Mouse (Mus musculus): Measurements from ENCODE around the gene Trak1. TPM values are rescaled to one million over a fixed set of nuclear protein-coding genes. Genes with fewer than 3 reads are reported as not detected.

Gene Trak1
- 27.1 and 29.2 TPM in 2 replicates for polyA plus RNA-seq (2015; fragmentation: Nextera tagmentation; extraction: Ambion mirVana)

- peak within 1 kb of the TSS; percentile 99 for H3K4me2 ChIP-seq (ENCODE audit: low read depth, low read length)
- WGBS = under 1% methylated on average over 60 of the region's 116 CpGs
- no peaks in the 10 kb centered on the region for H3K9me3 ChIP-seq (ENCODE audit: control insufficient read depth, low read length)
- H3K4me3 ChIP-seq (ENCODE audit: low read length) = peak within 1 kb of the TSS; percentile 90
- peak within 1 kb of the TSS; percentile 93 for H3K9ac ChIP-seq (ENCODE audit: low read length)
- no peaks in the 10 kb centered on the region for H3K36me3 ChIP-seq (ENCODE audit: control insufficient read depth, insufficient read depth, low read length)
- H3K4me1 ChIP-seq (replicated peaks; ENCODE audit: control insufficient read depth, insufficient read depth, low read length) = peaks cover 37% of the 10 kb centered on the region
- no peaks in the 10 kb centered on the region for H3K27me3 ChIP-seq (ENCODE audit: control insufficient read depth, insufficient read depth, low read depth, low read length)
- ATAC-seq (ENCODE audit: low read depth) = peak; percentile 92
- H3K27ac ChIP-seq (ENCODE audit: low read length) = peak within 1 kb of the TSS; percentile 63
Measured at GRCm38 (mm10) chr9:121297171-121298064, at the start of gene Trak1. Gene Trak1, plus strand, starts transcription at chr9:121297502.

GRCm38 (mm10) chr9:121247956-121248775 lies 49.1 kb upstream of the Trak1 start:
- no peaks in the 10 kb centered on the region for H3K36me3 ChIP-seq (ENCODE audit: control insufficient read depth, insufficient read depth, low read length)
- ATAC-seq (ENCODE audit: low read depth) = peak; percentile 54; the same call in 1 of the 2 replicates
- H3K27ac ChIP-seq (ENCODE audit: low read length) = no peak overlapping the region
- H3K9me3 ChIP-seq (ENCODE audit: control insufficient read depth, low read length) = no peaks in the 10 kb centered on the region
- 57% methylated on average over 12 of the region's 12 CpGs for WGBS
- no peak overlapping the region for H3K4me3 ChIP-seq (ENCODE audit: low read length)
- no peak overlapping the region for H3K9ac ChIP-seq (ENCODE audit: low read length)
- no peak overlapping the region for H3K4me2 ChIP-seq (ENCODE audit: low read depth, low read length)
- H3K4me1 ChIP-seq (replicated peaks; ENCODE audit: control insufficient read depth, insufficient read depth, low read length) = no peaks in the 10 kb centered on the region
- no peaks in the 10 kb centered on the region for H3K27me3 ChIP-seq (ENCODE audit: control insufficient read depth, insufficient read depth, low read depth, low read length)

- WGBS = 40% methylated on average over 14 of the region's 14 CpGs
- no peak for ATAC-seq (ENCODE audit: low read depth)
- H3K4me2 ChIP-seq (ENCODE audit: low read depth, low read length) = no peak overlapping the region
- no peak overlapping the region for H3K27ac ChIP-seq (ENCODE audit: low read length)
- no peak overlapping the region for H3K9ac ChIP-seq (ENCODE audit: low read length)
- no peaks in the 10 kb centered on the region for H3K27me3 ChIP-seq (ENCODE audit: control insufficient read depth, insufficient read depth, low read depth, low read length)
- no peak overlapping the region for H3K4me3 ChIP-seq (ENCODE audit: low read length)
- no peaks in the 10 kb centered on the region for H3K4me1 ChIP-seq (replicated peaks; ENCODE audit: control insufficient read depth, insufficient read depth, low read length)
- H3K36me3 ChIP-seq (ENCODE audit: control insufficient read depth, insufficient read depth, low read length) = no peaks in the 10 kb centered on the region
- no peaks in the 10 kb centered on the region for H3K9me3 ChIP-seq (ENCODE audit: control insufficient read depth, low read length)
Measured at GRCm38 (mm10) chr9:121249805-121250204, 47.5 kb upstream of the Trak1 start.

GRCm38 (mm10) chr9:121250854-121251253 lies 46.4 kb upstream of the Trak1 start:
- H3K9me3 ChIP-seq (ENCODE audit: control insufficient read depth, low read length) = no peaks in the 10 kb centered on the region
- WGBS = 87% methylated on average over 11 of the region's 11 CpGs
- no peak overlapping the region for H3K9ac ChIP-seq (ENCODE audit: low read length)

GRCm38 (mm10) chr9:121253983-121254382 lies 43.3 kb upstream of the Trak1 start:
- Histone ChIP-seq H3K4me1 (replicated peaks; ENCODE audit: control insufficient read depth, insufficient read depth, low read length) (no peaks in the 10 kb centered on the region), H3K9ac (ENCODE audit: low read length) (no peak overlapping the region), H3K4me2 (ENCODE audit: low read depth, low read length) (no peak overlapping the region), H3K27me3 (ENCODE audit: control insufficient read depth, insufficient read depth, low read depth, low read length) (no peaks in the 10 kb centered on the region), H3K9me3 (ENCODE audit: control insufficient read depth, low read length) (no peaks in the 10 kb centered on the region), H3K27ac (ENCODE audit: low read length) (no peak overlapping the region), H3K4me3 (ENCODE audit: low read length) (no peak overlapping the region), H3K36me3 (ENCODE audit: control insufficient read depth, insufficient read depth, low read length) (no peaks in the 10 kb centered on the region)
- 67% methylated on average over 2 of the region's 2 CpGs for WGBS
- ATAC-seq (ENCODE audit: low read depth) = no peak

More at GRCm38 (mm10) chr9:121250854-121251253, 46.4 kb upstream of the Trak1 start:
- H3K36me3 ChIP-seq (ENCODE audit: control insufficient read depth, insufficient read depth, low read length) = no peaks in the 10 kb centered on the region
- no peak overlapping the region for H3K27ac ChIP-seq (ENCODE audit: low read length)
- H3K4me3 ChIP-seq (ENCODE audit: low read length) = no peak overlapping the region
- no peak for ATAC-seq (ENCODE audit: low read depth)
- H3K4me1 ChIP-seq (replicated peaks; ENCODE audit: control insufficient read depth, insufficient read depth, low read length) = no peaks in the 10 kb centered on the region
- H3K4me2 ChIP-seq (ENCODE audit: low read depth, low read length) = no peak overlapping the region
- H3K27me3 ChIP-seq (ENCODE audit: control insufficient read depth, insufficient read depth, low read depth, low read length) = no peaks in the 10 kb centered on the region

GRCm38 (mm10) chr9:121254761-121255160 lies 42.5 kb upstream of the Trak1 start:
- Histone ChIP-seq H3K4me3 (ENCODE audit: low read length) (no peak overlapping the region), H3K27ac (ENCODE audit: low read length) (no peak overlapping the region), H3K9ac (ENCODE audit: low read length) (no peak overlapping the region), H3K36me3 (ENCODE audit: control insufficient read depth, insufficient read depth, low read length) (no peaks in the 10 kb centered on the region), H3K4me2 (ENCODE audit: low read depth, low read length) (no peak overlapping the region), H3K4me1 (replicated peaks; ENCODE audit: control insufficient read depth, insufficient read depth, low read length) (no peaks in the 10 kb centered on the region), H3K27me3 (ENCODE audit: control insufficient read depth, insufficient read depth, low read depth, low read length) (no peaks in the 10 kb centered on the region), H3K9me3 (ENCODE audit: control insufficient read depth, low read length) (no peaks in the 10 kb centered on the region)
- 94% methylated on average over 13 of the region's 13 CpGs for WGBS
- no peak for ATAC-seq (ENCODE audit: low read depth)

- no peak for ATAC-seq (ENCODE audit: low read depth)
- H3K4me1 ChIP-seq (replicated peaks; ENCODE audit: control insufficient read depth, insufficient read depth, low read length) = no peaks in the 10 kb centered on the region
- H3K9ac ChIP-seq (ENCODE audit: low read length) = no peak overlapping the region
- no peak overlapping the region for H3K4me2 ChIP-seq (ENCODE audit: low read depth, low read length)
- no peaks in the 10 kb centered on the region for H3K27me3 ChIP-seq (ENCODE audit: control insufficient read depth, insufficient read depth, low read depth, low read length)
- no peaks in the 10 kb centered on the region for H3K36me3 ChIP-seq (ENCODE audit: control insufficient read depth, insufficient read depth, low read length)
- H3K9me3 ChIP-seq (ENCODE audit: control insufficient read depth, low read length) = no peaks in the 10 kb centered on the region
- H3K27ac ChIP-seq (ENCODE audit: low read length) = no peak overlapping the region
- WGBS = 82% methylated on average over 9 of the region's 9 CpGs
- H3K4me3 ChIP-seq (ENCODE audit: low read length) = no peak overlapping the region
Measured at GRCm38 (mm10) chr9:121257106-121257505, 40.2 kb upstream of the Trak1 start.

GRCm38 (mm10) chr9:121265307-121265706 lies 32.0 kb upstream of the Trak1 start:
- Histone ChIP-seq H3K4me1 (replicated peaks; ENCODE audit: control insufficient read depth, insufficient read depth, low read length) (no peaks in the 10 kb centered on the region), H3K4me2 (ENCODE audit: low read depth, low read length) (no peak overlapping the region), H3K27me3 (ENCODE audit: control insufficient read depth, insufficient read depth, low read depth, low read length) (no peaks in the 10 kb centered on the region), H3K36me3 (ENCODE audit: control insufficient read depth, insufficient read depth, low read length) (no peaks in the 10 kb centered on the region), H3K9ac (ENCODE audit: low read length) (no peak overlapping the region), H3K27ac (ENCODE audit: low read length) (no peak overlapping the region), H3K9me3 (ENCODE audit: control insufficient read depth, low read length) (no peaks in the 10 kb centered on the region), H3K4me3 (ENCODE audit: low read length) (no peak overlapping the region)
- ATAC-seq (ENCODE audit: low read depth) = no peak
- whole genome bisulfite sequencing = 73% methylated on average over 10 of the region's 10 CpGs

GRCm38 (mm10) chr9:121271149-121271548 lies 26.2 kb upstream of the Trak1 start:
- Histone ChIP-seq H3K4me2 (ENCODE audit: low read depth, low read length) (no peak overlapping the region), H3K27ac (ENCODE audit: low read length) (no peak overlapping the region), H3K4me1 (replicated peaks; ENCODE audit: control insufficient read depth, insufficient read depth, low read length) (peaks cover 5% of the 10 kb centered on the region; the same call in 1 of the 2 replicates), H3K9ac (ENCODE audit: low read length) (no peak overlapping the region), H3K4me3 (ENCODE audit: low read length) (no peak overlapping the region), H3K36me3 (ENCODE audit: control insufficient read depth, insufficient read depth, low read length) (no peaks in the 10 kb centered on the region), H3K9me3 (ENCODE audit: control insufficient read depth, low read length) (no peaks in the 10 kb centered on the region), H3K27me3 (ENCODE audit: control insufficient read depth, insufficient read depth, low read depth, low read length) (no peaks in the 10 kb centered on the region)
- WGBS = 53% methylated on average over 1 of the region's 1 CpGs
- 0 out of 2 replicates have a peak, but pooled peaks have one; percentile 31 for ATAC-seq (ENCODE audit: low read depth)
